Mouse (Mus musculus) small intestine, adult 2 months (tissue): ENCODE measurements around the gene Lefty2. TPM values are rescaled to one million over a fixed set of nuclear protein-coding genes. Genes with fewer than 3 reads are reported as not detected.
A peak's percentile ranks its signal among the peaks of the same experiment; 100 is the strongest.

Experiments used
- H3K27ac ChIP-seq: fragments of 200-500 bp; 2 replicates; pipeline ENCODE4 v1.5.1; 2012; ENCODE audit warnings: low read depth, low read length, control low read depth, inconsistent platforms; ENCODE audit not compliant: insufficient read depth
- H3K27me3 ChIP-seq: fragments of 200-500 bp; 2 replicates; pipeline ENCODE4 v1.6.1; 2012; ENCODE audit warnings: mild to moderate bottlenecking, moderate library complexity, low read length, inconsistent platforms; ENCODE audit not compliant: control insufficient read depth, insufficient read depth
- H3K36me3 ChIP-seq: fragments of 200-500 bp; 2 replicates; pipeline ENCODE4 v1.6.1; 2012; ENCODE audit warnings: mild to moderate bottlenecking, low read length, control low read depth, inconsistent platforms; ENCODE audit not compliant: control insufficient read depth, insufficient read depth
- H3K4me1 ChIP-seq: fragments of 200-500 bp; 2 replicates; pipeline ENCODE4 v1.6.1; 2012; ENCODE audit warnings: low read length, inconsistent platforms, mixed read lengths; ENCODE audit not compliant: control insufficient read depth, insufficient read depth, insufficient read length
- H3K4me3 ChIP-seq: fragments of 200-500 bp; 2 replicates; pipeline ENCODE4 v1.5.1; 2012; ENCODE audit warnings: low read depth, mild to moderate bottlenecking, control low read depth, inconsistent platforms, low read length, moderate library complexity
- CTCF ChIP-seq: fragments of 200-500 bp; IDR thresholded peaks from 2 replicates; pipeline ENCODE4 v1.5.1; 2012; ENCODE audit warnings: low read depth, mild to moderate bottlenecking, control low read depth, inconsistent platforms, low read length, moderate library complexity, mixed read lengths; ENCODE audit not compliant: insufficient replicate concordance, insufficient read length; ENCODE audit errors: extremely low read depth
- POLR2A ChIP-seq: fragments of 200-500 bp; IDR thresholded peaks from 2 replicates; pipeline ENCODE4 v1.6.1; 2012; ENCODE audit warnings: low read depth, mild to moderate bottlenecking, control low read depth, inconsistent platforms, low read length, moderate library complexity
- whole genome bisulfite sequencing: fragments of 180-500 bp; shearing (Covaris S2); methylation state at CpG from one replicate; pipeline ENCODE4 v1.1.7; 2018; 5-methylcytosine and 5-hydroxymethylcytosine counted together
- polyA plus RNA-seq: library from polyadenylated mRNA; depleted of rRNA; stranded (reverse); fragments of >200 nt; gene quantifications from 2 replicates; pipeline ENCODE4 v1.2.3, GENCODE M21; 2012

Lefty2 gene
- polyA plus RNA-seq, 1 experiment = not detected

GRCm38 (mm10) chr1:180860030-180860429, 32.9 kb upstream of the Lefty2 start:
- peaks cover 50% of the 10 kb centered on the region for H3K36me3 ChIP-seq

GRCm38 (mm10) chr1:180863606-180864005, 29.3 kb upstream of the Lefty2 start:
- WGBS = 5% methylated on average over 1 of the region's 1 CpGs
- H3K4me3 ChIP-seq = no peak overlapping the region
- H3K36me3 ChIP-seq = peaks cover 49% of the 10 kb centered on the region
- no peak for TF ChIP-seq CTCF
- TF ChIP-seq POLR2A = no peak
- no peaks in the 10 kb centered on the region for H3K27me3 ChIP-seq
- no peak overlapping the region for H3K27ac ChIP-seq
- H3K4me1 ChIP-seq = no peaks in the 10 kb centered on the region

More at GRCm38 (mm10) chr1:180860030-180860429, 32.9 kb upstream of the Lefty2 start:
- H3K4me1 ChIP-seq = no peaks in the 10 kb centered on the region
- H3K27ac ChIP-seq = no peak overlapping the region
- TF ChIP-seq POLR2A (no peak), CTCF (no peak)
- no peak overlapping the region for H3K4me3 ChIP-seq
- no peaks in the 10 kb centered on the region for H3K27me3 ChIP-seq
- 81% methylated on average over 6 of the region's 6 CpGs for WGBS

GRCm38 (mm10) chr1:180866001-180866400, 26.9 kb upstream of the Lefty2 start:
- H3K36me3 ChIP-seq = peaks cover 38% of the 10 kb centered on the region
- no peak for TF ChIP-seq CTCF
- no peak for TF ChIP-seq POLR2A
- no peaks in the 10 kb centered on the region for H3K27me3 ChIP-seq
- H3K4me1 ChIP-seq = no peaks in the 10 kb centered on the region
- no peak overlapping the region for H3K4me3 ChIP-seq
- H3K27ac ChIP-seq = no peak overlapping the region
- WGBS = 89% methylated on average over 7 of the region's 7 CpGs

GRCm38 (mm10) chr1:180870122-180870650, 22.7 kb upstream of the Lefty2 start:
- H3K4me1 ChIP-seq = no peaks in the 10 kb centered on the region
- H3K36me3 ChIP-seq = peaks cover 15% of the 10 kb centered on the region
- TF ChIP-seq CTCF = no peak
- H3K27ac ChIP-seq = no peak overlapping the region
- WGBS = 34% methylated on average over 13 of the region's 13 CpGs
- no peak overlapping the region for H3K4me3 ChIP-seq
- no peaks in the 10 kb centered on the region for H3K27me3 ChIP-seq

DNA sequence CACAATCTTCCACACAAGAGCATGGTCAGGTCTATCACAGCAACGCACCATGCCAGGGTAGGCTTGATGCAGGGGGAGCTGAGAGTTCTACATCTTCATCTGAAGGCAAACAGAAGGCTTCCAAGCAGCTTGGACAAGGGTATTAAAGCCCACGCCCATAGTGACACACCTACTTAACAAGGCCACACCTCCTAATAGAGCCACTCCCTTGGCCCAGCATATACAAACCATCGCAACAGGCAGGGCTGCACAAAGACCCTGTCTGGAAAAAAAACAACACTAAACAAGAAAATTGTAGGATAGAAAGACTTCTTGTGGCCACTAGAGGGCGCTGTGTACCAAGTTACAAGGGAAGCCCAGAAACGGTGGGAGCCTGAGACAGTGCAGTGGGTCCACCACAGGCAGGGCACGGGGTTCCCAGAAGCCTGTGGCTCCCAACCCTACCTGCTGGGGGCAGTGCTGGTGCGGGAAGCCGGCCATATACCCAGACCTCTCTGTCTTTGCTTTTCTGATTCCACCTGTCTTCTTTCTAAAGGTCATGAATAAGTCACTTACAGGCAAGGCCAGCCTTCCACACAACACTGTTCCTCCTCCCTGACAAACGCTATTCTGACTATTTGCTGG, 18.9 kb upstream of the Lefty2 start:
- 13% methylated on average over 9 of the region's 9 CpGs for WGBS
- H3K27me3 ChIP-seq = no peaks in the 10 kb centered on the region
- H3K27ac ChIP-seq = no peak overlapping the region
- no peak overlapping the region for H3K4me3 ChIP-seq
- TF ChIP-seq CTCF (peak; percentile 71; the same call in 1 of the 2 replicates), POLR2A (no peak)
- H3K4me1 ChIP-seq = no peaks in the 10 kb centered on the region
- no peaks in the 10 kb centered on the region for H3K36me3 ChIP-seq

- TF ChIP-seq POLR2A = no peak
- no peak for TF ChIP-seq CTCF
- Histone ChIP-seq H3K4me3 (no peak overlapping the region), H3K27me3 (no peaks in the 10 kb centered on the region), H3K4me1 (no peaks in the 10 kb centered on the region), H3K36me3 (no peaks in the 10 kb centered on the region), H3K27ac (no peak overlapping the region)
- WGBS = 88% methylated on average over 2 of the region's 2 CpGs
Measured at GRCm38 (mm10) chr1:180874615-180875014, 18.3 kb upstream of the Lefty2 start.

DNA sequence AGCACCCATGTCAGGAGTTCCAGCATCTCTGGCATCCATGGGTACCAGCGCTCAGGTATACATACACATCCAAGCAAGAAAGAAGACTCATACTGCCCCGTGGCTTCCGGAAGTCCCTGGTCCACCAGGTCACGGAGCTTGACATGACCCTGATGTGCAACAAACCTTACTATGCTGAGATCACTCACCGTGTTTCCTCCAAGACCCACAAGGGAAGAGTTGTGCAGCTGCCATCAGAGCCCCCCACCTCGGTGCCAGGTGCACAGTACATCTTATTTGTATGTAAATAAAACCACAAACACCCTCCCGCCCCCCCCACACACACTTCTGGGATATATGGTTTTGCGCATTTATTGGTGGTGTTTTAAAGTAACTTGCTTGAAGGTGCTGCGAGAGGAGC, 17.8 kb upstream of the Lefty2 start:
- no peak overlapping the region for H3K27ac ChIP-seq
- no peak overlapping the region for H3K4me3 ChIP-seq
- no peaks in the 10 kb centered on the region for H3K36me3 ChIP-seq
- no peaks in the 10 kb centered on the region for H3K4me1 ChIP-seq
- WGBS = 85% methylated on average over 9 of the region's 9 CpGs
- no peaks in the 10 kb centered on the region for H3K27me3 ChIP-seq
- TF ChIP-seq CTCF (no peak), POLR2A (no peak)
